Mouse (Mus musculus) neural tube, embryonic 13.5 days (tissue): ENCODE results near the gene Large1. TPM values are rescaled to one million over a fixed set of nuclear protein-coding genes. Genes with fewer than 3 reads are reported as not detected.
"Not testable (repeated sequence)": the region's sequence is repeated elsewhere in the genome, so short reads cannot be mapped to it uniquely, and the experiment has no call there.

ENCODE experiments used
- ATAC-seq: fragments of 200-750 bp; cut with Nextera tagmentation; 2 replicates; pipeline ENCODE4 v1.8.0; 2017; ENCODE audit warnings: low read depth, mild to moderate bottlenecking, moderate TSS enrichment, moderate library complexity
- H3K27ac ChIP-seq: fragments of 300-500 bp; sonication (generic); replicated peaks from 2 replicates; pipeline ENCODE4 v1.5.1; 2015; ENCODE audit warnings: moderate library complexity, mild to moderate bottlenecking, inconsistent platforms
- H3K27me3 ChIP-seq: fragments of 300-500 bp; sonication (generic); 2 replicates; pipeline ENCODE4 v1.6.1; 2015; ENCODE audit warnings: mild to moderate bottlenecking, inconsistent platforms
- H3K36me3 ChIP-seq: fragments of 300-500 bp; sonication (generic); 2 replicates; pipeline ENCODE4 v1.6.1; 2015; ENCODE audit warnings: mild to moderate bottlenecking, inconsistent platforms
- H3K4me1 ChIP-seq: fragments of 300-500 bp; sonication (generic); replicated peaks from 2 replicates; pipeline ENCODE4 v1.6.1; 2015; ENCODE audit warnings: inconsistent platforms
- H3K4me2 ChIP-seq: fragments of 300-500 bp; sonication (generic); 2 replicates; pipeline ENCODE4 v1.6.1; 2015; ENCODE audit warnings: inconsistent platforms, mild to moderate bottlenecking, moderate library complexity
- H3K4me3 ChIP-seq: fragments of 300-500 bp; sonication (generic); 2 replicates; pipeline ENCODE4 v1.5.1; 2015; ENCODE audit warnings: mild to moderate bottlenecking, inconsistent platforms
- H3K9ac ChIP-seq: fragments of 300-500 bp; sonication (generic); 2 replicates; pipeline ENCODE4 v1.6.1; 2015; ENCODE audit warnings: moderate library complexity, mild to moderate bottlenecking, inconsistent platforms
- H3K9me3 ChIP-seq: fragments of 300-500 bp; sonication (generic); 2 replicates; pipeline ENCODE4 v1.6.1; 2016; ENCODE audit warnings: inconsistent platforms
- WGBS: fragments of 180-500 bp; shearing (Covaris S2); methylation state at CpG from one replicate; pipeline ENCODE4 v1.1.7; 2015; 5-methylcytosine and 5-hydroxymethylcytosine counted together
- polyA plus RNA-seq: library from polyadenylated mRNA; unstranded; fragments of >200 nt; fragmentation: Nextera tagmentation; extraction: Ambion mirVana; gene quantifications from 2 replicates; pipeline ENCODE4 v1.2.1, GENCODE M21; 2015

Large1 gene
- polyA plus RNA-seq, 1 experiment from 2014 or later: 14.2 TPM

DNA sequence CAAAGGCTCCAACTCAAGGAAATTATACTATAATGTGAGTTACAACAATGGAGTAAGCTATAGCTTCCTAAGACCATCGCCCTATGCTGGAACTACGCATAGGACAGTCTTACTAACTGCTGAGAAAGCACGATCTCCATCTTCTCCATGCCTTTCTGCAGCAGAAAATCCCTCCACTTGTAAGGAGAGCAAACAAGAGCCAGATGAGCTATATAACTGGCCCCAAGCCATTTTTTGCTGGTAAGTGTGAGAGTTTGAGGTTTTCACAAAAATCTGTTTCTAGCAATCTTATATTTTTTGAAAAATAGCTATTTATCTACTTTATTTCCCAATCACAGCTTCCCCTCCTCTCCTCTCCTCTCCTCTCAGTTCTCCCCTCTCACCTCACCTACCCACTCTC, 206.1 kb downstream of the Large1 start:
- WGBS: 98% methylated on average over 3 of the region's 3 CpGs
- Histone ChIP-seq H3K27ac (no peak overlapping the region), H3K4me3 (no peak overlapping the region), H3K9ac (no peak overlapping the region), H3K4me2 (no peak overlapping the region), H3K4me1 (peaks cover 10% of the 10 kb centered on the region), H3K36me3 (no peaks in the 10 kb centered on the region), H3K27me3 (no peaks in the 10 kb centered on the region), H3K9me3 (no peaks in the 10 kb centered on the region)
- no peak for ATAC-seq

DNA sequence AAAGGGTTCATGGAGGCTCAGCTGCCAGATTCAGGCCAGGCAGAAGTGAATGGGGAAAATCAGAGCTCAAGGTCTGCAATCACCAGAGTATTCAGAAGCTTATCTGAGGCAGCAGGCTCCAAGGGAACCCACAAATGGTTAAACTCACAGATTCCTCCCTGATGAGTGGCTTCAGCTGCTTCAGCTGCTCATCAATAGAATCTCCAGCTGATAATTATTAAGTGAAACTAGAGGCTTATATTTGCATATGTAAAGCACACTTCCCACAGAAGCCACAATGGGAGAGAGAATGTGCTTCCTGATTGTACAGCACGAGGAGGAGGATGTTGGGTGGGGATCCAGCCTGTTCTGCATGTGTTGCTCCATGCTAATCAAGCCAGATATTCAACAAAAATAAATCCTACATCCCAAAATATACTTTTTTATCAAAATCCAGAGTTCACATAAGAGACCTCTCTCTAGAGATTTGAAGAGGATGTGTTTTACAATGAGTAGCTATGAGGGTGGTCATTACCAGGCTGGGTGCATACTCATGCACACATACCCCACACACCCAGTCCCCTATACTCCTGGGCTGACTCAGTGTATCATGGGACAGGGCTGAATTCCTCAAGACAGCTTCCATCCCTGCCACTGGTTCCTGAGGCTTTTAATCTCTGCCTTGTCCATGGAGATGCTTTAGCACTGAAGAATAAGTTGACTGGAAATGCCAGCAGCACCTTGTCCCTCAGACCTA, 210.5 kb downstream of the Large1 start:
- WGBS: 7% methylated on average over 1 of the region's 1 CpGs
- no peak overlapping the region for H3K4me3 ChIP-seq
- no peaks in the 10 kb centered on the region for H3K36me3 ChIP-seq
- no peak overlapping the region for H3K9ac ChIP-seq
- no peak overlapping the region for H3K4me2 ChIP-seq
- H3K4me1 ChIP-seq: peaks cover 10% of the 10 kb centered on the region
- H3K27me3 ChIP-seq: no peaks in the 10 kb centered on the region
- H3K9me3 ChIP-seq: no peaks in the 10 kb centered on the region
- no peak for ATAC-seq
- H3K27ac ChIP-seq: no peak overlapping the region

DNA sequence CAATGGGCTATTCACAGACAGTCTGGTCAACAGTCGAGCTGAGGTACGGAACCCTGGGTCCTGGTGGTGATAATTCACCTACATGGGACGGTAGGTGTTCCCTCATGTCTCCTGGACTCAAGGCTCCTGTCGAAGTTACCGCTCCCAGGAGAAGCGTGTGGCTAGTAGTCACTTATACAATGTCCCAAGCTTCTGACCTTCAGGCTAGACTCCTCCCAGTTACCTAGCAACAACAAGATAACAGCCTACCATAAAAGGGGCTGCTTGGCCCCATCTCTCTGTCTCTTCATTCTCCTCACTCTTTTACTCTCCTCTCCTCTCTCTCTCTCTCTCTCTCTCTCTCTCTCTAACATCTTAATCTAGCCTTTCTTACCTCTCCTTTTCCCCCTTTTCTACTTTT, 217.9 kb downstream of the Large1 start:
- H3K27me3 ChIP-seq: no peaks in the 10 kb centered on the region
- H3K36me3 ChIP-seq: peaks cover 12% of the 10 kb centered on the region; the same call in 1 of the 2 replicates
- H3K9ac ChIP-seq: no peak overlapping the region
- no peaks in the 10 kb centered on the region for H3K4me1 ChIP-seq
- H3K9me3 ChIP-seq: no peaks in the 10 kb centered on the region
- no peak overlapping the region for H3K27ac ChIP-seq
- WGBS: 76% methylated on average over 6 of the region's 6 CpGs
- no peak for ATAC-seq
- H3K4me3 ChIP-seq: no peak overlapping the region
- H3K4me2 ChIP-seq: no peak overlapping the region

DNA sequence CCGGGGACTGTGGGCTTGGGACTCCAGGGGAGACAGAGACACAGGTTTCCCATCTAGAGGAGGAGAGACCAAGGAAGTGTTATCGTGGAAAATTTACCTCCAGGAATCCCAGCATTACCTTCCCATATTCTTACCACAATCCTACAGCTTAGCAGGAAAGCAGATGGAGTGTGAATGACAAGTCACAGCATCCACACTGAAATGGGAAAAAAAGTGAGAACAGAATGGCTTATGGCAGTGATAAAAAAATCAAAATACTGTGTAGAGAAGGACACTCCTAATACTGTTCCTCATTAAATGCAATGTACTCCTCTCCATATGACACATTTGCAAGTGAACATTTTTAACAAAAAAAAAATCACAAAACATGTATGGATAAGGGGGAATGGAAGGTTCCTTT, 221.3 kb downstream of the Large1 start:
- Histone ChIP-seq H3K9me3 (no peaks in the 10 kb centered on the region), H3K27ac (no peak overlapping the region), H3K4me1 (no peaks in the 10 kb centered on the region), H3K27me3 (no peaks in the 10 kb centered on the region), H3K4me3 (no peak overlapping the region), H3K36me3 (peaks cover 22% of the 10 kb centered on the region), H3K9ac (no peak overlapping the region), H3K4me2 (no peak overlapping the region)
- WGBS: 97% methylated on average over 2 of the region's 2 CpGs
- no peak for ATAC-seq

DNA sequence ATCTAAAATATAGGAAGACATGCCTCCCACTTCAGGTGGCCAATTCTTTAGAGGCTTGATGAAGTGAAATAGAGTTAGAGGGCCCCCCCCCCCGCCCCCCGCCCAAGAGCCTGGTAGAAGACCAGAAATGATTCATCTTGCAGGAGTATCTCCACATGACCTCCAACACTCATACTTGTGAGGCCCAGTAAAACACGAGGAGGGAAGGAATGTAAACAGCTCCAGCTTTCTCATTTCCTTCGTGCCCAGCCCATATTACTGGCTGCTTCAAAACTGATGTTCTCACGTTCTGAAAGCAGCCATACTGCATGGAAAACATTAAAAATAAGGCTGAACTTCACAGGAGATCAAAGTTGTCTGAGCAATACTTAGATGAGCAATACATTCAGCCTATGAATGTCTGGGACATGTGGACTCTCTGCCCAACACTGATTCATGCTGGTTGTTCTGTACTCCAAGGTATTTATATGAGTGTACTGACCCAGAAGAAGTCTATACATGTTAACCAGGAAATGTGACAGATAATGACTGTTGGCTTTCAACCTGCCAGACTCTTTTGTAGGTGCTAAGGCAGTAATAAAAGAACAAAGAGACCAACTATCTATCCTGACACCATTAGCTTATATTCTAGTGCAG, 229.4 kb downstream of the Large1 start:
- Histone ChIP-seq H3K9me3 (no peaks in the 10 kb centered on the region), H3K36me3 (no peaks in the 10 kb centered on the region), H3K4me2 (no peak overlapping the region), H3K9ac (no peak overlapping the region), H3K4me3 (no peak overlapping the region), H3K4me1 (no peaks in the 10 kb centered on the region), H3K27me3 (no peaks in the 10 kb centered on the region), H3K27ac (no peak overlapping the region)
- WGBS: 81% methylated on average over 5 of the region's 5 CpGs
- no peak for ATAC-seq

DNA sequence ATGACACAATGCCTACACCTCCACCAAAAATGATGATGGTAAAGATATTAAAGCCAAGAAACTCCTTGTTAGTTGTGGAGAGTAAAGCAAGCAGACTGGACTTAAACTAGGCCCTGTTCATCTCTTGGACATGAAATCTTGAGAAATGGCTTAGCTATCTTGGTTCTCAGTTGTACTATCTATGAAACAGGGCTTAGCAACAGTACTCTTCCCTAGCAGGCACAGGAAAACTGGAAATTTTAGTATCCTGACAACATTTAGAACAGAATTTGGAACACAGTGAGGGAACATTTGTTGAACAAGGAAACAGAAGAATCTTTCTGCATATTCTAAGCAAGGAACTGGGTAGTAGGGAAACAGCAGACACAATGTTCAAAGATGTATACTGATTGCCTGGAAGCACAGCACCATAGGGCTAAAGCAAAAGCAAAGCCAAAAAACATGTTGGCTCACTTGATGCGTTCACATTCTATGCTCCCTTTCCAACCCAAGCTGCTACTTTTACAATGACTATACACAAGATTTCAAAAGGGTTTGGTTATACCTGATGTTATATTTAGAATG, 240.9 kb downstream of the Large1 start:
- Histone ChIP-seq H3K36me3 (no peaks in the 10 kb centered on the region), H3K4me2 (no peak overlapping the region), H3K4me3 (no peak overlapping the region), H3K4me1 (no peaks in the 10 kb centered on the region), H3K27ac (no peak overlapping the region), H3K9ac (no peak overlapping the region), H3K9me3 (no peaks in the 10 kb centered on the region), H3K27me3 (no peaks in the 10 kb centered on the region)
- WGBS: 98% methylated on average over 1 of the region's 1 CpGs
- no peak for ATAC-seq

DNA sequence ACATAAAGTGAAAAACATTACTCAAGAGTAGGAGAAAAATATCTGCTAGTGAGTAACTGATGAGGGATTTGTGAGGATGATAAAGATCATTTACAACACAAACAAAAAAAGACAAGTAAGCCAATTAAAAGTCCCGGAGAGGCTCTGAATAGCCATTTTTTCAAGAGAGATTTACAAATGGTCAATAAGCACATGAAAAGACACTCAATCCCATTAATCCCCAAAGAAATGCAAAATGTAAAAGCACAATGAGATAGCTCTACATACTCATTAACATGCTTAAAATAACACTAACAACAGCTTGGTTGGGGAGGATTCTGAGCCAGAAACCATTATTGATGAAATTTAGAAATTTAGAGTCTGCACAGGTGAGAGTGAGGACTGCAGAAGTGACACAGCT, 249.3 kb downstream of the Large1 start:
- Histone ChIP-seq H3K4me3 (no peak overlapping the region), H3K4me1 (no peaks in the 10 kb centered on the region), H3K4me2 (no peak overlapping the region), H3K27ac (no peak overlapping the region), H3K27me3 (no peaks in the 10 kb centered on the region), H3K36me3 (no peaks in the 10 kb centered on the region), H3K9me3 (no peaks in the 10 kb centered on the region; the same call in 1 of the 2 replicates), H3K9ac (no peak overlapping the region)
- WGBS: 38% methylated on average over 1 of the region's 1 CpGs
- no peak for ATAC-seq

DNA sequence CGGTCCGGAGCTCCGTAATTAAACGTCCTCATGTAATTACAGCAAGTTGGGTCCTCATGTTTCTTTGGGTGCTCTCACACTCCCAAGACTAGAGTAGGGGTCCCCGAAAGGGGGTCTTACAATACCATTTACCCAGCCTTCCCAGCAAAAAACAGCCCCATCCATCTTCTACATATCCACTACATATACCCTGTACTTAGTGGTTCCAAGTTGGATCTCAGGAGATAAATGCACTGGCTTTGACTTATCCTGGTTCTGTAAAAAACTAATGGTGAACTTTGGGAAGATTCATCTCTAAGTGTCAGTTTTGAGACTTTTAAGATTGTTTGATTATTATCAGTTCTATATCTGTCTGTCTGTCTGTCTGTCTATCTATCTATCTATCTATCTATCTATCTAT, 252.3 kb downstream of the Large1 start:
- no peak for ATAC-seq
- Histone ChIP-seq H3K4me3 (no peak overlapping the region), H3K27ac (no peak overlapping the region), H3K27me3 (no peaks in the 10 kb centered on the region), H3K4me2 (no peak overlapping the region), H3K9ac (no peak overlapping the region), H3K4me1 (no peaks in the 10 kb centered on the region), H3K9me3 (no peaks in the 10 kb centered on the region), H3K36me3 (0 out of 2 replicates have a peak, but pooled peaks cover 4% of the 10 kb centered on the region)
- WGBS: 73% methylated on average over 5 of the region's 5 CpGs

DNA sequence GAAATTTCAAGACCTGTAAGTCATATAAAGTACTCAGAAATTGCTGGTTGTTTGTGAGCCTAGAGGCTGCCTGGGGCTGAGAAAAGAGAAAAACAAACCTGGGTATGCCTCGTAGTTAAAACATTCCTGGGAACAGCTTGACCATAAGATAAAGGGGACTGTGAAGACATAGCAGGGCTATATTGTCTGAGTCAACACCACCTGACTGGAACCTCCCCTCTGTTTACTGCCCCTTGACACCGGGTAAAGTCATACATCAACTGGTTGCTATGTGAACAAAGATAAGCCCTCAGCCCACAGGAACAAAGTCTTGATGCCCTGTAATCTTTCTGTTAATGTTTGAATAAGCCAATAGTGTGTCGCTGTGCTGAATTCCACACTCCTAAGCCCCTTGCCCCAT, 252.7 kb downstream of the Large1 start:
- H3K4me1 ChIP-seq, H3K27me3 ChIP-seq, H3K36me3 ChIP-seq, H3K4me3 ChIP-seq, H3K9ac ChIP-seq, ATAC-seq, H3K4me2 ChIP-seq, H3K9me3 ChIP-seq, H3K27ac ChIP-seq: not testable (repeated sequence)
- 29% methylated on average over 3 of the region's 3 CpGs for WGBS

DNA sequence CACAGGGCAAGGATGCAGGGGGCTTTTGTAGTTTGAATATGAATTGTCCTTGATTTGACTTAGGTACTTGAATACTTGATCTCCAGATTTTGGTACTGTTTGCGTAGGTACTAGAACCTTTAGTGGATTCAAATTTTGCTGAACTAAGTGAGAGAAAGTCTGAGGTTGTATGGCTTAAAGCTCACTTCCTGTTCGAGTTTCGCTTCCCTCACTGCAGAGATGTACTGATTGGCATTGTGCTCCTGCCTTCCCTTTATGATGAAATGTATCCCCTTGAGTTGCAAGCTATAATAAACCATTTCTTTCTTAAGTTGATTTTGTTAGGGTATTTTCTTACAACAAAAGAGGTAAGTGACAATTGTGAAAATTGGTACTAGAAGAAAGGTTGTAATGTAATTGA, 253.8 kb downstream of the Large1 start:
- Histone ChIP-seq H3K4me3 (no peak overlapping the region), H3K27ac (no peak overlapping the region), H3K36me3 (0 out of 2 replicates have a peak, but pooled peaks cover 4% of the 10 kb centered on the region), H3K4me2 (no peak overlapping the region), H3K27me3 (no peaks in the 10 kb centered on the region), H3K9ac (no peak overlapping the region), H3K4me1 (no peaks in the 10 kb centered on the region), H3K9me3 (no peaks in the 10 kb centered on the region)
- ATAC-seq: no peak
- 84% methylated on average over 3 of the region's 3 CpGs for WGBS

DNA sequence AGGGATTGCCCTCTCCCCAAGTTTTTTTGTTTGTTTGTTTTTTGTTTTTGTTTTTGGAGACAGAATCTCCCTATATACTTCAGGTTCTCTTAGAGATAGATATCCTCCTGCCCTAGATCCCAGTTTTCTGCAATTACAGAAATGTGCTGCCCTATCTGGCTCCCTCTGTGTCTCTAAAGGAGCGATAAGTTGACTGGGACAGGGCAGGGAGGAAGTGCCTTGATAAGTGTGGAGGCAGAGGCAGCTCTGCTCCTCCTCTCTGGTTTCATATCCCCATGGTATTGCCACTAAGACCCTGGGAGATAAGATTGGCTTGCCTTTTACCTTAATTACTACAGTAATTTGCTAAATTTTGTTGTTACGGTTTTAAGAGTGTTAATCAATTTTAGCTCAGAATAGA, 256.4 kb downstream of the Large1 start:
- H3K4me2 ChIP-seq: no peak overlapping the region
- no peaks in the 10 kb centered on the region for H3K9me3 ChIP-seq
- H3K4me1 ChIP-seq: no peaks in the 10 kb centered on the region
- ATAC-seq: no peak
- no peak overlapping the region for H3K27ac ChIP-seq
- H3K27me3 ChIP-seq: no peaks in the 10 kb centered on the region
- H3K36me3 ChIP-seq: 0 out of 2 replicates have a peak, but pooled peaks cover 4% of the 10 kb centered on the region
- H3K4me3 ChIP-seq: no peak overlapping the region
- no peak overlapping the region for H3K9ac ChIP-seq
- WGBS: 92% methylated on average over 2 of the region's 2 CpGs

DNA sequence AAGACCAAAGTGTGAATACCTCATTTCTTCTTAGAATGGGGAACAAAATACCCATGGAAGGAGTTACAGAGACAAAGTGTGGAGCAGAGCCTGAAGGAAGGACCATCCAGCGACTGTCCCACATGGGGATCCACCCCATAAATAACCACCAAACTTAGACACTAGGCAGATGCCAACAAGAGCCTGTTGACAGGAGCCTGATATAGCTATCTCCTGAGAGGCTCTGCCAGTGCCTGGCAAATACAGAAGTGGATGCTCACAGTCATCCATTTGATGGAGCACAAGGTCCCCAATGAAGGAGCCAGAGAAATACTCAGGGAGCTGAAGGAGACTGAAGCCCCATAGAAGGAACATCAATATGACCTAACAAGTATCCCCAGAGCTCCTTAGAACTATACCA, 275.6 kb downstream of the Large1 start:
- WGBS: 94% methylated on average over 1 of the region's 1 CpGs
- H3K4me3 ChIP-seq, ATAC-seq, H3K4me1 ChIP-seq, H3K4me2 ChIP-seq, H3K36me3 ChIP-seq, H3K27me3 ChIP-seq, H3K27ac ChIP-seq, H3K9me3 ChIP-seq, H3K9ac ChIP-seq: not testable (repeated sequence)
